Mouse (Mus musculus): ENCODE measurements around the gene Osbp2. TPM values are rescaled to one million over a fixed set of nuclear protein-coding genes. Genes with fewer than 3 reads are reported as not detected.

The Osbp2 gene
- polyA plus RNA-seq, 1 experiment, result 3.3 TPM

- 23% methylated on average over 7 of the region's 7 CpGs for WGBS
- H3K27ac ChIP-seq (ENCODE audit: insufficient read depth, low read depth, low read length), result no peak overlapping the region
- H3K36me3 ChIP-seq (ENCODE audit: control insufficient read depth, insufficient read depth, low read length), result no peaks in the 10 kb centered on the region
- TF ChIP-seq CTCF (conservative IDR thresholded peaks at IDR 0.05; ENCODE audit: insufficient read depth, insufficient read length, low read depth, low read length), result 0 out of 2 replicates have a peak, but pooled peaks have one; percentile 10
- TF ChIP-seq POLR2A (IDR thresholded peaks at IDR 0.05; ENCODE audit: low read depth, low read length), result no peak
- H3K4me1 ChIP-seq (ENCODE audit: control insufficient read depth, insufficient read depth, low read length), result no peaks in the 10 kb centered on the region
- DNase-seq, result no peak
- H3K4me3 ChIP-seq (ENCODE audit: insufficient read depth, low read depth, low read length), result no peak overlapping the region
- no peaks in the 10 kb centered on the region for H3K27me3 ChIP-seq (replicated peaks; ENCODE audit: control insufficient read depth, insufficient read depth, low read length)
Measured at GRCm38 (mm10) chr11:3749831-3750230, 113.9 kb downstream of the Osbp2 start.

GRCm38 (mm10) chr11:3742449-3742848, 121.3 kb downstream of the Osbp2 start:
- no peaks in the 10 kb centered on the region for H3K36me3 ChIP-seq (ENCODE audit: control insufficient read depth, insufficient read depth, low read length)
- no peaks in the 10 kb centered on the region for H3K27me3 ChIP-seq (replicated peaks; ENCODE audit: control insufficient read depth, insufficient read depth, low read length)
- 71% methylated on average over 8 of the region's 8 CpGs for WGBS
- no peak for DNase-seq
- TF ChIP-seq POLR2A (IDR thresholded peaks at IDR 0.05; ENCODE audit: low read depth, low read length) (no peak), CTCF (conservative IDR thresholded peaks at IDR 0.05; ENCODE audit: insufficient read depth, insufficient read length, low read depth, low read length) (no peak)
- H3K27ac ChIP-seq (ENCODE audit: insufficient read depth, low read depth, low read length), result no peak overlapping the region
- no peaks in the 10 kb centered on the region for H3K4me1 ChIP-seq (ENCODE audit: control insufficient read depth, insufficient read depth, low read length)
- no peak overlapping the region for H3K4me3 ChIP-seq (ENCODE audit: insufficient read depth, low read depth, low read length)

GRCm38 (mm10) chr11:3741183-3741582, 122.5 kb downstream of the Osbp2 start:
- 91% methylated on average over 12 of the region's 12 CpGs for WGBS
- H3K4me1 ChIP-seq (ENCODE audit: control insufficient read depth, insufficient read depth, low read length), result no peaks in the 10 kb centered on the region
- TF ChIP-seq CTCF (conservative IDR thresholded peaks at IDR 0.05; ENCODE audit: insufficient read depth, insufficient read length, low read depth, low read length) (no peak), POLR2A (IDR thresholded peaks at IDR 0.05; ENCODE audit: low read depth, low read length) (no peak)

GRCm38 (mm10) chr11:3738778-3739177, 124.9 kb downstream of the Osbp2 start:
- H3K27me3 ChIP-seq (replicated peaks; ENCODE audit: control insufficient read depth, insufficient read depth, low read length), result no peaks in the 10 kb centered on the region
- no peak overlapping the region for H3K27ac ChIP-seq (ENCODE audit: insufficient read depth, low read depth, low read length)
- H3K4me1 ChIP-seq (ENCODE audit: control insufficient read depth, insufficient read depth, low read length), result no peaks in the 10 kb centered on the region
- TF ChIP-seq POLR2A (IDR thresholded peaks at IDR 0.05; ENCODE audit: low read depth, low read length) (no peak), CTCF (conservative IDR thresholded peaks at IDR 0.05; ENCODE audit: insufficient read depth, insufficient read length, low read depth, low read length) (no peak)
- DNase-seq, result no peak
- H3K36me3 ChIP-seq (ENCODE audit: control insufficient read depth, insufficient read depth, low read length), result no peaks in the 10 kb centered on the region
- no peak overlapping the region for H3K4me3 ChIP-seq (ENCODE audit: insufficient read depth, low read depth, low read length)
- WGBS, result 73% methylated on average over 2 of the region's 2 CpGs

More at GRCm38 (mm10) chr11:3741183-3741582, 122.5 kb downstream of the Osbp2 start:
- no peaks in the 10 kb centered on the region for H3K36me3 ChIP-seq (ENCODE audit: control insufficient read depth, insufficient read depth, low read length)
- no peak overlapping the region for H3K4me3 ChIP-seq (ENCODE audit: insufficient read depth, low read depth, low read length)
- H3K27ac ChIP-seq (ENCODE audit: insufficient read depth, low read depth, low read length), result no peak overlapping the region
- DNase-seq, result no peak
- no peaks in the 10 kb centered on the region for H3K27me3 ChIP-seq (replicated peaks; ENCODE audit: control insufficient read depth, insufficient read depth, low read length)

- Histone ChIP-seq H3K36me3 (ENCODE audit: control insufficient read depth, insufficient read depth, low read length) (no peaks in the 10 kb centered on the region), H3K27ac (ENCODE audit: insufficient read depth, low read depth, low read length) (no peak overlapping the region), H3K4me1 (ENCODE audit: control insufficient read depth, insufficient read depth, low read length) (no peaks in the 10 kb centered on the region), H3K4me3 (ENCODE audit: insufficient read depth, low read depth, low read length) (no peak overlapping the region), H3K27me3 (replicated peaks; ENCODE audit: control insufficient read depth, insufficient read depth, low read length) (no peaks in the 10 kb centered on the region)
- WGBS, result 77% methylated on average over 11 of the region's 11 CpGs
- TF ChIP-seq POLR2A (IDR thresholded peaks at IDR 0.05; ENCODE audit: low read depth, low read length) (no peak), CTCF (conservative IDR thresholded peaks at IDR 0.05; ENCODE audit: insufficient read depth, insufficient read length, low read depth, low read length) (no peak)
- DNase-seq, result no peak
Measured at GRCm38 (mm10) chr11:3735715-3736114, 128.0 kb downstream of the Osbp2 start.

GRCm38 (mm10) chr11:3733933-3734636, 129.6 kb downstream of the Osbp2 start:
- no peak for TF ChIP-seq CTCF (conservative IDR thresholded peaks at IDR 0.05; ENCODE audit: insufficient read depth, insufficient read length, low read depth, low read length)
- no peak for TF ChIP-seq POLR2A (IDR thresholded peaks at IDR 0.05; ENCODE audit: low read depth, low read length)
- H3K36me3 ChIP-seq (ENCODE audit: control insufficient read depth, insufficient read depth, low read length), result no peaks in the 10 kb centered on the region
- no peak overlapping the region for H3K4me3 ChIP-seq (ENCODE audit: insufficient read depth, low read depth, low read length)
- H3K4me1 ChIP-seq (ENCODE audit: control insufficient read depth, insufficient read depth, low read length), result no peaks in the 10 kb centered on the region
- WGBS, result 80% methylated on average over 14 of the region's 14 CpGs
- no peak overlapping the region for H3K27ac ChIP-seq (ENCODE audit: insufficient read depth, low read depth, low read length)
- H3K27me3 ChIP-seq (replicated peaks; ENCODE audit: control insufficient read depth, insufficient read depth, low read length), result no peaks in the 10 kb centered on the region
- no peak for DNase-seq

GRCm38 (mm10) chr11:3731469-3731868, 132.2 kb downstream of the Osbp2 start:
- TF ChIP-seq CTCF (conservative IDR thresholded peaks at IDR 0.05; ENCODE audit: insufficient read depth, insufficient read length, low read depth, low read length), result no peak
- no peak for TF ChIP-seq POLR2A (IDR thresholded peaks at IDR 0.05; ENCODE audit: low read depth, low read length)
- no peaks in the 10 kb centered on the region for H3K36me3 ChIP-seq (ENCODE audit: control insufficient read depth, insufficient read depth, low read length)
- H3K4me1 ChIP-seq (ENCODE audit: control insufficient read depth, insufficient read depth, low read length), result no peaks in the 10 kb centered on the region
- no peak overlapping the region for H3K27ac ChIP-seq (ENCODE audit: insufficient read depth, low read depth, low read length)
- H3K27me3 ChIP-seq (replicated peaks; ENCODE audit: control insufficient read depth, insufficient read depth, low read length), result no peaks in the 10 kb centered on the region
- DNase-seq, result no peak
- WGBS, result 87% methylated on average over 4 of the region's 4 CpGs
- H3K4me3 ChIP-seq (ENCODE audit: insufficient read depth, low read depth, low read length), result no peak overlapping the region
